ENCODE assay signal across 9 mouse cellular contexts in genomic region chr8:12073311-12073999, GRCm38 (mm10).
DNase-seq lines count a peak whose midpoint lies in the region; ATAC-seq and TF ChIP-seq lines count a peak whose summit lies in the region.
"Had no signal": no experiment of that assay in that cellular context is flagged by ENCODE, and none has a peak within 500 bp of the region (broad histone marks: within the 10 kb centered on the region; RNA-seq: fewer than 3 reads in every experiment).

No protein-coding gene starts in this region.

- ATAC-seq in heart, embryonic 11.5 days (replicated peaks; ENCODE audit: insufficient number of reproducible peaks, low FRiP score, low TSS enrichment) = no peak

- no peaks in the 10 kb centered on the region for H3K36me3 ChIP-seq in heart, embryonic 11.5 days (ENCODE audit: control insufficient read depth, insufficient read depth, low read length)
- no peaks in the 10 kb centered on the region for H3K36me3 ChIP-seq in forebrain, embryonic 10.5 days (replicated peaks)

- TF ChIP-seq POLR2A in cerebellum, adult 2 months (IDR thresholded peaks at IDR 0.05; ENCODE audit: borderline replicate concordance, insufficient read depth, low read length) = no peak

- no peak overlapping the region for H3K4me2 ChIP-seq in heart, embryonic 11.5 days

- TF ChIP-seq CTCF in cerebellum, adult 2 months (IDR thresholded peaks at IDR 0.05; ENCODE audit: borderline replicate concordance, insufficient read depth, low read depth, low read length) = no peak

- 56% methylated on average over 6 of the region's 6 CpGs for WGBS in heart, embryonic 11.5 days (ENCODE audit: insufficient replicate concordance)
- 85% methylated on average over 6 of the region's 6 CpGs for WGBS in forebrain, embryonic 10.5 days
- 28% methylated on average over 6 of the region's 6 CpGs for WGBS in cerebellum, adult 2 months

- peak; percentile 92 for DNase-seq in heart, adult 11 months
- DNase-seq in frontal cortex, postnatal 10 days (ENCODE audit: low spot score in 2 of 2) = peak; percentile 30 to 64
- peak; percentile 39 to 60 for DNase-seq in layer of hippocampus, postnatal 36 days
- peak; percentile 50 to 63 for DNase-seq in lung, postnatal 4 days
- DNase-seq in forebrain, embryonic 10.5 days (ENCODE audit: extremely low spot score, low spot score) = no peak
- DNase-seq in cerebellum, adult 2 months = no peak
- DNase-seq in embryo, embryonic 9.5 days (ENCODE audit: extremely low spot score) = no peak

- H3K27me3 ChIP-seq in heart, embryonic 11.5 days (ENCODE audit: control insufficient read depth, insufficient read depth, low read length) = no peaks in the 10 kb centered on the region
- 0 out of 2 replicates have a peak, but pooled peaks cover 9% of the 10 kb centered on the region for H3K27me3 ChIP-seq in forebrain, embryonic 10.5 days (ENCODE audit: poor library complexity, severe bottlenecking)
- no peaks in the 10 kb centered on the region; the same call in 1 of the 2 replicates for H3K27me3 ChIP-seq in cerebellum, adult 2 months (ENCODE audit: control insufficient read depth, insufficient read depth, low read length)

- H3K9ac ChIP-seq in heart, embryonic 11.5 days (ENCODE audit: low read depth, low read length) = no peak overlapping the region

- no peak overlapping the region for H3K27ac ChIP-seq in heart, embryonic 11.5 days (ENCODE audit: low read depth, low read length)
- H3K27ac ChIP-seq in forebrain, embryonic 10.5 days = no peak overlapping the region
- H3K27ac ChIP-seq in cerebellum, adult 2 months (ENCODE audit: insufficient read depth, low read length) = no peak overlapping the region

- H3K4me1 ChIP-seq in heart, embryonic 11.5 days (ENCODE audit: control insufficient read depth, insufficient read depth, low read length) = peaks cover 5% of the 10 kb centered on the region; the same call in 1 of the 2 replicates
- no peaks in the 10 kb centered on the region for H3K4me1 ChIP-seq in forebrain, embryonic 10.5 days
- H3K4me1 ChIP-seq in cerebellum, adult 2 months (ENCODE audit: control insufficient read depth, insufficient read depth, low read length) = no peaks in the 10 kb centered on the region; the same call in 1 of the 2 replicates

- H3K9me3 ChIP-seq in heart, embryonic 11.5 days (replicated peaks; ENCODE audit: control insufficient read depth, low read length) = no peaks in the 10 kb centered on the region
- H3K9me3 ChIP-seq in forebrain, embryonic 10.5 days = no peaks in the 10 kb centered on the region

- no peak overlapping the region for H3K4me3 ChIP-seq in heart, embryonic 11.5 days (ENCODE audit: low read depth, low read length)
- H3K4me3 ChIP-seq in forebrain, embryonic 10.5 days = no peak overlapping the region
- no peak overlapping the region for H3K4me3 ChIP-seq in cerebellum, adult 2 months (replicated peaks; ENCODE audit: insufficient read depth, low read depth, low read length)
- H3K4me3 ChIP-seq: megakaryocyte, embryonic 14.5 days had no signal

Comparison
In these comparisons a context has a peak if more than half of its experiments do, and no peak if none do; other contexts are left out.
1. DNase-seq: peak in heart, adult 11 months (single experiment), frontal cortex, postnatal 10 days (2 of 2), layer of hippocampus, postnatal 36 days (2 of 2) and lung, postnatal 4 days (2 of 2); none in forebrain, embryonic 10.5 days (single experiment), cerebellum, adult 2 months (0 of 2) and embryo, embryonic 9.5 days (single experiment).